Mouse (Mus musculus) cerebellum, adult 2 months (tissue): ENCODE measurements around the gene Socs7.

Source experiments
- CTCF ChIP-seq: fragments of 200-500 bp; IDR thresholded peaks from 2 replicates; pipeline ENCODE4 v1.5.1; 2011; ENCODE audit warnings: low read depth, mild to moderate bottlenecking, control low read depth, low read length, moderate library complexity, borderline replicate concordance; ENCODE audit not compliant: insufficient read depth
- POLR2A ChIP-seq: fragments of 200-500 bp; IDR thresholded peaks from 2 replicates; pipeline ENCODE4 v1.6.1; 2011; ENCODE audit warnings: low read length, control low read depth, borderline replicate concordance; ENCODE audit not compliant: insufficient read depth

DNA sequence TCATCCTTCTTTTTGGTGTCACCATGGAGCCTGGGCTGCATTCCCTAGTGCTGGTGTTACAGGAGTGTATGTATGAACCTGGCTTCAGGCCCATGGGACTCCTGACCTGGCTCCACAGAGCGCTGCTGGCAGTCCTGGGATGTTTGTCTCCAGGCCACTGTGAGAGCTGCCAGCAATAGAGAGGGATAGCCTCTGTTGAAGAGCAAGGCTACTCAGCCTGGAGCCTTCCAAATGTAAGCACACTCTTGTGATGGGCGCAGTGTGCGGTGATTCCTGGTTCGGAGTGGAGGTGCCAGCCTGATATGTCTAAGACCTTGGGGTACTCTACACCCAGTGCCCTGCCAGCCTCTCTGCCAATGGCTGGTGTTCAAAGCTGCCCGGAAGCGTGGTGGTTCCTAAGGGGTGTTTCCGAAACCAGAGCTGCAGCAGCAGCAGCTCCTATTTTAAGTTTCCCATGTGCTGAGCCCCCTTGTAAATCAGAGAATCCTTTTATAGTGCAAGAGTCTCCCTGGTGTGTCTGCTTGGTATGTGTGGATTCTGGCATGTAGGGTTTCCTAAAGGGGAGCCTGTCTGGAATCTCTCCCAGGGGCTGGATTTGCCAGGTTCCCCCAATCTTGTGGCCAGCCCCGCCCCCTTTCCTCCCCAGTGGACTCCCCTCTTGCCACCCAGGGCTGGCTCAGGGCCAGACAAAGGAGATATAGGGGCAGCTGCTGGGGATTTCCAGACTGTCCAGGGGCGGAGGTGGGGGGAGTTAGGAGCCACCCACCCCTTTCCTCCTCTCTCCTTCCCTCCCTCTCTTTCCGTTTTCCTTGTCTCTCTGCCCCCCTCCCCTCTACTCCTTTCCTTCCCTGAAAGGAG is 44.0 kb downstream of the Socs7 start:
- TF ChIP-seq CTCF (no peak), POLR2A (no peak)
